Mouse (Mus musculus) retina, embryonic 14.5 days (tissue): ENCODE measurements around the gene Lyst.
A peak's percentile ranks its signal among the peaks of the same experiment; 100 is the strongest.
"Not testable (repeated sequence)": the region's sequence is repeated elsewhere in the genome, so short reads cannot be mapped to it uniquely, and the experiment has no call there.

ENCODE experiments used
- DNase-seq: peaks from one replicate; pipeline ENCODE4 v3.0.0-alpha.2; 2015; ENCODE audit warnings: low spot score

Lyst gene

DNA sequence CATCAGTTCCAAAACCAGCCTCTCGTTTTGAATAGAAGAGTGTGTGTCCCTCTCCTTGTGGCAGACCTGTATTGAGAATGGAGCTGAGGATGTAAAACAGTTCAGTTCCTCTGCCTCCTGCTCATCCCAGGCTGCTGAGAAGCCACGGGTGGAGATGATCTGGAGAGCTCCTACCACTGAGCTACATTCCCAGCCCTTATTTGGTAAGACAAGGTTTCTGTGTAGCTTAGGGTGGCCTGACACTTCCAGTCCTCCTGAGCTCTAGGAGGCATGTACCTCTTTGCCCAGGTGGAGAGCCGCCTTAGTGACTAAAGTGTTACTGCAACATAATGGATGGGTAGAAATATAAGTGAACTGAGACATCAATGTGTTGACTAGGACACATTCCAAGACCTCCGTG lies 190.8 kb downstream of the Lyst start:
- DNase-seq: no peak

- DNase-seq: no peak
Measured at GRCm38 (mm10) chr13:13783296-13783695, 193.1 kb downstream of the Lyst start.

DNA sequence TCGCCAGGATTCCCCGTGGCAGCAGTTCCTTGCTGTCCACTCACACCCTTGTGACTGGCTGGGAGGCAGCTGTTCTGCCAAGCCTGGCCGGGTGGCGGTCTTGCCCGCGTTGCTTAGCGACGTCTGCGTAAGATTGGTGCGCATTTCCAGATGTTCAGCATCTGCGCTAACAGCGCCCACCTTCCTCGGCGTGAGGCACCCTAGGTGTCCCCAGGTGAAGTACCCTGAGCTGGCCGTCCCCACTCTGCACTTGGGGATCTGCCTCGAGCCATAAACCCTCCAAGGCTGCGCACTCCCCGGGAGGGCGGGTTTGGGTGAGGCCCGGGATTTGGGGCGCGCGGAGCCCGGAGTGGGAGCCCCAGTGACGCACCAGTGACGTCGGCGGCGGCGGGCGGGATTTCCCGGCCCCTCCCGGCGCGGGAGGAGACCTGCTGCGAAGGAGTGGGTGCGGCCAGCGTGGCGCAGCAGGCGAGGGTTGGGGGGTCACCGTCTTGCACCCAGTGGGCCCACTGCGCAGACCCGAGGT lies 193.8 kb downstream of the Lyst start, which contains the start of gene Gng4:
TSS of gene Gng4 (plus strand) at position 166 of the 526 bp plus-strand sequence.
- peak; percentile 45 for DNase-seq

- peak; percentile 29 for DNase-seq
Measured at GRCm38 (mm10) chr13:13784420-13784936, 194.3 kb downstream of the Lyst start.

- DNase-seq: peak; percentile 51
Measured at GRCm38 (mm10) chr13:13784981-13785783, 195.0 kb downstream of the Lyst start.

GRCm38 (mm10) chr13:13786971-13787370 lies 196.8 kb downstream of the Lyst start:
- DNase-seq: no peak

GRCm38 (mm10) chr13:13788070-13788469 lies 197.9 kb downstream of the Lyst start:
- DNase-seq: no peak

DNA sequence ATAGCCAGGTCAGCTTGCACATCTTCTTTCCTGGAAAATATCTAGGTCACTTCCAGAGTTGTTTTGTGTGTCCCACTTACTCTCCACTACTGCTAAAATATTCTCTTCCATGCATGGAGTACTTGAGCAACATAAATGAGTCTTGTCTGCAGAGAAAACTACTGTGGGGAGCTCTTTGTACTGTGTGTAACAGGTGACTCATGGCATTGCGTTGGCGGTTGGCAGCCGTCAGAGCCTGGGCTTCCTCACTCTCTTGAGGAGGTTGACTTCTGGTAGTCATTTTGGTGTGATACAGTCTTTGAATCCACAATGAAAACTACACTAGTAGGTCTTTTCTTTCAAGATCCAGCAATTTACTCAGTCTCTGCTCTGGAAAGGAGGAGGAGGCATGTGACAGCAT lies 201.8 kb downstream of the Lyst start:
- no peak for DNase-seq

DNA sequence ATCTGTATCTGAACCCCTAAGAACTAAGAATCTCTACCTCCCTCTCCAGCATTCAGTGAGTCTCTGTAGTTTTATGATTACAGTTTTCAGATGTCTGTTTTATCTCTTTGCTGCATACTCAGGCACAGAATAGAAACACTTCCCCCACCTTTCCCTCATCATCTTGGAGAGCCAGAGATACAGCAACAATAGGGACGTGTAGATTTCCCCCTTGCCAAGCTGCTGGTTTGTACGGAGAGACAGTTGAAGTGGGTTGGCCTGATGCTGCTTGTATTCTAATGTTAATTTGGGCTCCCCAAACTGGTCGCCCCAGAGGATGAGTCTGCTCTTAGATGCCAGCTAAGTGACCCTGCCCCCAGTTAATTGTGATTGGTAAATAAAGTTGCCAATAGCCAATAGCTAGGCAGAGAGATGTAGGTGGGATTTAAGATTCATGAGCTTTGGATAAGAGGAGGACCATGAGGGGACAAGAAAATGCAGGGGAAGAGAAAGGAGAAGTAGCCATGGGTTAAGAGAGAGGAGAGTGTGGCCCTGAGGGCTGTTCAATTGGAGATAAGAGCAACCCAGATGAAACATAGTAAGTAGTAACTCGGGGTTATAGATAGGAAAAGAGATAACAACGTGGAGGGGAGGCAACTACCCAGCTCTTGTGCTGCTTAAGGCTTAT lies 205.1 kb downstream of the Lyst start:
- DNase-seq: no peak

GRCm38 (mm10) chr13:13796082-13796481 lies 205.9 kb downstream of the Lyst start:
- DNase-seq: no peak

GRCm38 (mm10) chr13:13797816-13798215 lies 207.6 kb downstream of the Lyst start:
- DNase-seq: not testable (repeated sequence)

GRCm38 (mm10) chr13:13798775-13799174 lies 208.6 kb downstream of the Lyst start:
- DNase-seq: no peak

DNA sequence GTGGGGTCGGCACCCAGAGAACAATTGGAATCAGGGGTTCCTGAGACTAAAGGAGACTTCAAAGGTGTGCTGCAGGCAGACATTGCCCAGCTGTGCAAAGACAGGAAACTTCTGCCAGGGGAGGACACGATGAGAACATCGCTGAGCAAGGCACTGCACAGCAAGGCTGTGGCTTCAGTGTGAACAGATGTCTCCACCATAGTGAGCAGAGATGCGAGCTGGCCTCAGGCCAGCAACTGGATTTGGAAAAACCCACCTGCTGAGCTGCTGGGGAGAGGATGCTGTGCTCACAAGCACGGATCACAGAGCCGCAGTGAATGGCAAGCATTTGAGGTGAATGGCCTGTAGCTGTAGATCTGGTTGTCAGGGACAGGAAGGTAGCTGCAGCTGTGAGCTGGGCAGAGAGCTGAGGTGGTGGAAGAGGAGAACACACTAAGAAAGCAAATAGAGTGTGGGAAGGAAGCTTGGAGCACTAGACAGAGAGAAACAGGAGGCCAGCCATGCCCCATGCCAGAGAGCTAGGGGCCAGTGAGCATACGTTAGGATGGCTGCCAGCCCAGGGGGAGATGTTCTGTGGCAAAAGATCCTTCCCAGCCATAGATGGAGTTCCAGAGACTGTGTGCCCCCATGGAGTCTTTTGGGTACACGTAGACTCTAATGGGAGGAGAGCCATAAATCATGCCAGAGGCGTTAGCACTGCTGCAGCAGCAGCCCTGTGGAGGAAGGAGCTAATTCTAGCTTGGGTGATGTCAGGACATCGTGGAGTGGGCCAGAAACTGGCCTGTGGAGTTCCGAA lies 218.3 kb downstream of the Lyst start:
- no peak for DNase-seq

- DNase-seq: no peak
Measured at GRCm38 (mm10) chr13:13810885-13811284, 220.7 kb downstream of the Lyst start.

DNA sequence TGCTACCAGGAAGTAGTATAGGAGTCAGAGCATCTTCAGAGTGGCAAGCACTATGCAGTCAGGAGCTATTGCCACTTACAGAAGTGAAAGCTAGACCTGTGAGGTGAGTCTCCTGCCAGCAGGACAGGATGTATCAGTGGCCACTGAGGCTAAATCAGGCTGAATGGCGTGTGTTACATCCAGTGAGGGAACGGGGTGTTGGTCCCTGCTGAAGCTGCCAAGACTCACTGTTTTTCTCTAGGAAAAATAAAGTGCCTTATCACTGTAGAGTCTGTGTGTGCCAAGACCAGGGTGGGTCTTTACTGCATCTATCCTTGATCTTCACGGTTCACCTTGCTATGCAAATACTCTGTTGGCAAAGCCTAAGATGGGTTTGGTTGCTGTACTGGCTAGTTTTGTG lies 228.5 kb downstream of the Lyst start:
- no peak for DNase-seq

GRCm38 (mm10) chr13:13820234-13821123 lies 230.3 kb downstream of the Lyst start:
- no peak for DNase-seq

DNA sequence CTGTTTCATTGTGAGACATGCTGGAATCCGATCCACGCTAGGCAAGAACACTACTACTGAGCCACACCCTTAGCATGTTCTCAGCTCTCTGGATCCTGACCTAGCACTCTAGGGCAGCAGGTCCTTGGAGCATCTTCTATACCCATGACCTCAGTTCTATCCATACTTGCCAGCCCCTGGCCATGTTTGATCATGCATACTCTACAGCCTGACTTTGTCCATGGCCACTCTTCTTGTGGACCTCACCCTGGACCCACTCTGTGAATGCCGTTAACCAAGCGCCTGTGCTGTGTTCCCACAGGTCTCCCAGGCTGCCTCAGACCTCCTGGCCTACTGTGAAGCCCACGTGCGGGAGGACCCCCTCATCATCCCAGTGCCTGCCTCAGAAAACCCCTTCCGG lies 234.7 kb downstream of the Lyst start:
- no peak for DNase-seq

- no peak for DNase-seq
Measured at GRCm38 (mm10) chr13:13826533-13826932, 236.3 kb downstream of the Lyst start.

DNA sequence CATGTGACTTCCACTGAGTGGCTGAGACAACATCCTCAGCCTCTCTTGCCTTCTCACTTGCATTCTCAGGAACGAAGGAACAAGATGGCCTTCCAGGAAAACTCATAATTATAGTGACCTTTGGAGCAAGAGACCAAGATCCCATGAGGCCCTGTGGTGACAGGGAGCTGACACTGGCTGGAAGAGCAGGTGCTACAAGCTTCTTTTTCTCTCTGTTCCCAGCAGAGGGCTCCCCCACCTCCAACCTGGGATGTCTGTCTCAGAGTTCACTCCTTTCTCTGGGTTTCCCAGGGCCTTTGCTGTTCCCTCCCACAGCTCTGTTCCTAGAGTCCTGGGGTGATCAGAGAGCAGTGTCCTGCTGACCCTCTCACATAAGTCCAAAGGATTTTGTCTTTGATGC lies 237.9 kb downstream of the Lyst start:
- DNase-seq: no peak
